Mouse (Mus musculus) kidney, adult 2 months (tissue): ENCODE data around the gene Gm42372.

Experiments
- CTCF ChIP-seq: fragments of 200-500 bp; conservative IDR thresholded peaks from 2 replicates; pipeline ENCODE4 v1.5.1; 2011; ENCODE audit warnings: low read depth, mild to moderate bottlenecking, control low read depth, low read length, moderate library complexity, mixed read lengths; ENCODE audit not compliant: insufficient read depth, insufficient read length
- POLR2A ChIP-seq: fragments of 200-500 bp; IDR thresholded peaks from one replicate; pipeline ENCODE4 v1.6.1; 2011; ENCODE audit warnings: low read depth, low read length, control low read depth

- TF ChIP-seq CTCF (no peak), POLR2A (no peak)
These were observed 42.1 kb downstream of the Gm42372 start for GRCm38 (mm10) chr7:17024814-17025504.
